Mouse (Mus musculus) testis, adult 2 months (tissue): ENCODE measurements at regions not wholly inside any gene's neighbourhood (a gene's known extent, or its start where the extent isn't known, plus 50 kb on each side); places are given as distances from the start of the nearest gene placed in this dataset.

Experiments
- CTCF ChIP-seq: fragments of 200-500 bp; IDR thresholded peaks from 2 replicates; pipeline ENCODE4 v1.5.1; 2012; ENCODE audit warnings: low read depth, mild to moderate bottlenecking, inconsistent platforms, low read length, moderate library complexity; ENCODE audit not compliant: control insufficient read depth, insufficient read depth, insufficient replicate concordance
- POLR2A ChIP-seq: fragments of 200-500 bp; IDR thresholded peaks from 2 replicates; pipeline ENCODE4 v1.6.1; 2012; ENCODE audit warnings: low read depth, mild to moderate bottlenecking, inconsistent platforms, low read length, moderate library complexity; ENCODE audit not compliant: control insufficient read depth

DNA sequence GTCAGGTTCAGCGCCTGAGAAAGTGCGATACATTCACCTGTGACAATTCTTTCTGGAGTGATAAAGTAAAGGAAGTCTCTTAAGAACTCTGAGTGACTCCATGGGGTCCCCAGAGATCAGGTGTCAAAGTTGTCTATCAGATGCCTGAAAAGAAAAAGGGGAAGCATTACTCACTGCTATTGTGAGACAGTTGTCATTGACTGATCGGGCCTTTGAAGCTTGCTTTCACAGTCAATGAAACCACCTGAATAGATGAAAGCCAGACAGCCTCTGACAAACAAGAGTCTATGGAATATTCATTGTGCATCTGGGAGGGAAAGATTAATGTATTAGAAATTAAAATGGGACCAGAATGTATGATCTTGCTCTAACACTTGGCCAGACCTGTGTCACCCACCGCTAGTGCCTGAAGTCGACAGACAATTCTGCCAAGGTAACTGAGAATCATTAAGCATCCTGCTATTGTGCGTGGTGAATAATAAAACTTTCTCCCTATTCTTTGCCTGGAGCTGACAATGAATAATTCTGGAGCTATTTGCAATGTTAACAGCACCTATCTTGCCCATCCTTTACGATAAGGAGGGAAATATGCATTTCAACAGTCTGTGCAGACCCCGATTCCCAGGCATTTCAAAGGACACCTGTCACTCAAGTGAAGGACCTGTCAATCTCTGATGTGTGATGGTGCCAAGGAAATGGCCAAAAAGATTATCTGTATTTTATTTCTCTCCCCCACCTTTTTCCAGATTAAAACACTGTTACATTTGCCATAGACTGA lies 204.0 kb upstream of the Galnt5 start:
- TF ChIP-seq CTCF (no peak), POLR2A (no peak)
